Mouse (Mus musculus): ENCODE measurements around the gene Gpr87.
"Not testable (repeated sequence)": the region's sequence is repeated elsewhere in the genome, so short reads cannot be mapped to it uniquely, and the experiment has no call there.

The Gpr87 gene

GRCm38 (mm10) chr3:59157048-59157447 lies 37.9 kb downstream of the Gpr87 start:
- no peaks in the 10 kb centered on the region for H3K27me3 ChIP-seq (ENCODE audit: insufficient read depth, low read length)
- no peaks in the 10 kb centered on the region for H3K9me3 ChIP-seq (ENCODE audit: low read length)
- H3K4me1 ChIP-seq (replicated peaks; ENCODE audit: low read depth, low read length), result no peaks in the 10 kb centered on the region
- no peak overlapping the region for H3K4me3 ChIP-seq (replicated peaks; ENCODE audit: low read length)
- no peaks in the 10 kb centered on the region for H3K36me3 ChIP-seq (ENCODE audit: insufficient read depth, low read length)
- TF ChIP-seq NANOG (IDR thresholded peaks at IDR 0.05; ENCODE audit: borderline replicate concordance, low read length), result no peak
- TF ChIP-seq POU5F1 (IDR thresholded peaks at IDR 0.05; ENCODE audit: borderline replicate concordance, low read length), result no peak
- TF ChIP-seq CTCF (conservative IDR thresholded peaks at IDR 0.05; ENCODE audit: low read length), result no peak

DNA sequence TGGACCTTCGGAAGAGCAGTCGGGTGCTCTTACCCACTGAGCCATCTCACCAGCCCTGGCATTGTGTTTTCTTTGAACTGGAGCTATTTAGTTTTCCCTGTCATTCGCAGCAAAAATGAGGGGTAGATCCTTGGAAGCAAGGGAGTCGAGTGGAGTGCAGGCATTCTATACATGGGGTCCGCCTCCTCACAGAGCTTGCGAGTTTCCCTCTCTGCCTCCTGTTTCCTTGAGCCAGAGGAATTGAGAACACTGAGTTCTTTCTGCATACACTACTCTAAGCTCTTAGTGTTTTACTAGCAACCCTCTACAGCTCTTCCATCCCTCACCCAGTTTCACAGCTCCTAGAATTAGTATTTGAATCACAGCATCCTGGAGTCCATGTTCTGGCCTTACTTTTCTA lies 39.5 kb downstream of the Gpr87 start:
- H3K27me3 ChIP-seq (ENCODE audit: insufficient read depth, low read length), result no peaks in the 10 kb centered on the region
- TF ChIP-seq NANOG (IDR thresholded peaks at IDR 0.05; ENCODE audit: borderline replicate concordance, low read length) (no peak), POU5F1 (IDR thresholded peaks at IDR 0.05; ENCODE audit: borderline replicate concordance, low read length) (no peak), CTCF (conservative IDR thresholded peaks at IDR 0.05; ENCODE audit: low read length) (no peak)
- no peak overlapping the region for H3K4me3 ChIP-seq (replicated peaks; ENCODE audit: low read length)
- no peaks in the 10 kb centered on the region for H3K36me3 ChIP-seq (ENCODE audit: insufficient read depth, low read length)
- H3K9me3 ChIP-seq (ENCODE audit: low read length), result no peaks in the 10 kb centered on the region
- no peaks in the 10 kb centered on the region for H3K4me1 ChIP-seq (replicated peaks; ENCODE audit: low read depth, low read length)

DNA sequence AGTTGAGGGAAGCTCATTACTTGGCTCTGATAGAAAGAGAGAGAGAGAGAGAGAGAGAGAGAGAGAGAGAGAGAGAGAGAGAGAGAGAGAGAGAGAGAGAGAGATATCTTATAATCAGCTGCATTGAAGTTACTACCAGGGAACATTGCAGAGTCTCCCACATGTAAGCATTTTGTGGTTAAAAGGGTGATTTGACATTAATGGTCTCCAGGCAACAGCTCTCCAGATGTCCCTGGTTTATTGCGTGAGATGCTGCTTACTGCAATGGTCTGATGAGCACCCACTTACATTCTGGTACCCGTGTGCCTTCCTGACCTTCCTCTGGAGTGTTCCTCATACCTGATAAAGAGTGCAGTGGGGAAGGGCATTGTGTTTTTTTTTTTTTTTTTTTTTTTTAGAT lies 40.0 kb downstream of the Gpr87 start:
- H3K4me1 ChIP-seq (replicated peaks; ENCODE audit: low read depth, low read length), result no peaks in the 10 kb centered on the region
- no peak overlapping the region for H3K4me3 ChIP-seq (replicated peaks; ENCODE audit: low read length)
- no peaks in the 10 kb centered on the region for H3K36me3 ChIP-seq (ENCODE audit: insufficient read depth, low read length)
- TF ChIP-seq CTCF (conservative IDR thresholded peaks at IDR 0.05; ENCODE audit: low read length) (no peak), POU5F1 (IDR thresholded peaks at IDR 0.05; ENCODE audit: borderline replicate concordance, low read length) (no peak), NANOG (IDR thresholded peaks at IDR 0.05; ENCODE audit: borderline replicate concordance, low read length) (no peak)
- H3K27me3 ChIP-seq (ENCODE audit: insufficient read depth, low read length), result no peaks in the 10 kb centered on the region
- H3K9me3 ChIP-seq (ENCODE audit: low read length), result no peaks in the 10 kb centered on the region

- H3K9me3 ChIP-seq (ENCODE audit: low read length), result no peaks in the 10 kb centered on the region
- no peaks in the 10 kb centered on the region for H3K36me3 ChIP-seq (ENCODE audit: insufficient read depth, low read length)
- H3K4me3 ChIP-seq (replicated peaks; ENCODE audit: low read length), result no peak within 1 kb of the TSS
- no peaks in the 10 kb centered on the region for H3K4me1 ChIP-seq (replicated peaks; ENCODE audit: low read depth, low read length)
- TF ChIP-seq NANOG (IDR thresholded peaks at IDR 0.05; ENCODE audit: borderline replicate concordance, low read length) (no peak), CTCF (conservative IDR thresholded peaks at IDR 0.05; ENCODE audit: low read length) (no peak), POU5F1 (IDR thresholded peaks at IDR 0.05; ENCODE audit: borderline replicate concordance, low read length) (no peak)
- H3K27me3 ChIP-seq (ENCODE audit: insufficient read depth, low read length), result no peaks in the 10 kb centered on the region
Measured at GRCm38 (mm10) chr3:59153424-59153823, 41.5 kb downstream of the Gpr87 start, which contains the start of gene P2ry14. Gene P2ry14, minus strand, starts transcription at chr3:59153618.

GRCm38 (mm10) chr3:59150624-59151023 lies 44.3 kb downstream of the Gpr87 start:
- Histone ChIP-seq H3K27me3 (ENCODE audit: insufficient read depth, low read length) (no peaks in the 10 kb centered on the region), H3K4me3 (replicated peaks; ENCODE audit: low read length) (no peak overlapping the region), H3K36me3 (ENCODE audit: insufficient read depth, low read length) (no peaks in the 10 kb centered on the region), H3K9me3 (ENCODE audit: low read length) (no peaks in the 10 kb centered on the region), H3K4me1 (replicated peaks; ENCODE audit: low read depth, low read length) (no peaks in the 10 kb centered on the region)
- TF ChIP-seq NANOG (IDR thresholded peaks at IDR 0.05; ENCODE audit: borderline replicate concordance, low read length) (no peak), CTCF (conservative IDR thresholded peaks at IDR 0.05; ENCODE audit: low read length) (no peak), POU5F1 (IDR thresholded peaks at IDR 0.05; ENCODE audit: borderline replicate concordance, low read length) (no peak)

GRCm38 (mm10) chr3:59149646-59150045 lies 45.3 kb downstream of the Gpr87 start:
- H3K4me1 ChIP-seq (replicated peaks; ENCODE audit: low read depth, low read length), result no peaks in the 10 kb centered on the region

GRCm38 (mm10) chr3:59145194-59145593 lies 49.7 kb downstream of the Gpr87 start:
- no peaks in the 10 kb centered on the region for H3K36me3 ChIP-seq (ENCODE audit: insufficient read depth, low read length)
- no peaks in the 10 kb centered on the region for H3K4me1 ChIP-seq (replicated peaks; ENCODE audit: low read depth, low read length)
- H3K9me3 ChIP-seq (ENCODE audit: low read length), result no peaks in the 10 kb centered on the region
- no peaks in the 10 kb centered on the region for H3K27me3 ChIP-seq (ENCODE audit: insufficient read depth, low read length)
- H3K4me3 ChIP-seq (replicated peaks; ENCODE audit: low read length), result no peak overlapping the region
- TF ChIP-seq POU5F1 (IDR thresholded peaks at IDR 0.05; ENCODE audit: borderline replicate concordance, low read length) (no peak), NANOG (IDR thresholded peaks at IDR 0.05; ENCODE audit: borderline replicate concordance, low read length) (no peak), CTCF (conservative IDR thresholded peaks at IDR 0.05; ENCODE audit: low read length) (no peak)

More at GRCm38 (mm10) chr3:59149646-59150045, 45.3 kb downstream of the Gpr87 start:
- H3K9me3 ChIP-seq (ENCODE audit: low read length), result no peaks in the 10 kb centered on the region
- H3K4me3 ChIP-seq (replicated peaks; ENCODE audit: low read length), result no peak overlapping the region
- H3K36me3 ChIP-seq (ENCODE audit: insufficient read depth, low read length), result no peaks in the 10 kb centered on the region
- H3K27me3 ChIP-seq (ENCODE audit: insufficient read depth, low read length), result no peaks in the 10 kb centered on the region
- TF ChIP-seq POU5F1 (IDR thresholded peaks at IDR 0.05; ENCODE audit: borderline replicate concordance, low read length) (no peak), NANOG (IDR thresholded peaks at IDR 0.05; ENCODE audit: borderline replicate concordance, low read length) (no peak), CTCF (conservative IDR thresholded peaks at IDR 0.05; ENCODE audit: low read length) (no peak)

GRCm38 (mm10) chr3:59141507-59142305 lies 53.2 kb downstream of the Gpr87 start:
- Histone ChIP-seq H3K4me3 (replicated peaks; ENCODE audit: low read length) (no peak overlapping the region), H3K9me3 (ENCODE audit: low read length) (no peaks in the 10 kb centered on the region), H3K27me3 (ENCODE audit: insufficient read depth, low read length) (no peaks in the 10 kb centered on the region), H3K36me3 (ENCODE audit: insufficient read depth, low read length) (no peaks in the 10 kb centered on the region), H3K4me1 (replicated peaks; ENCODE audit: low read depth, low read length) (no peaks in the 10 kb centered on the region)
- TF ChIP-seq CTCF (conservative IDR thresholded peaks at IDR 0.05; ENCODE audit: low read length) (no peak), POU5F1 (IDR thresholded peaks at IDR 0.05; ENCODE audit: borderline replicate concordance, low read length) (no peak), NANOG (IDR thresholded peaks at IDR 0.05; ENCODE audit: borderline replicate concordance, low read length) (no peak)

DNA sequence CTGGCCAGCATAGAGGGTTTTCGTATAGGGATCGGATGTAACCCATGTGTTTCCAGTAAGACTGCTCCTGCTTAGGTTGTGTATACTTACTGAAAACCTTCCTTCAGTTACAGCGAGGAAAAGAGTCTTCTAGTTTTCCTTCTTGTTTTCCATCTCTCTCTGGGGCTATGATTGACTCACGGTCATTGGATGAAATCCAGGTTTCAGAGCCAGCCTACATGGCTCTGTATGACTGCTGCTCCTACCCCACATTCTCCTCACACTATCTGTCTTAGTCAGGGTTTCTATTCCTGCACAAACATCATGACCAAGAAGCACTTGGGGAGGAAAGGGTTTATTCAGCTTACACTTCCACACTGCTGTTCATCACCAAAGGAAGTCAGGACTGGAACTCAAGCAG lies 54.0 kb downstream of the Gpr87 start:
- H3K36me3 ChIP-seq (ENCODE audit: insufficient read depth, low read length); H3K4me3 ChIP-seq (replicated peaks; ENCODE audit: low read length); H3K9me3 ChIP-seq (ENCODE audit: low read length); H3K4me1 ChIP-seq (replicated peaks; ENCODE audit: low read depth, low read length); H3K27me3 ChIP-seq (ENCODE audit: insufficient read depth, low read length): not testable (repeated sequence)

Measured in E14TG2a.4 (cell line).